Mouse (Mus musculus) embryonic fibroblast, embryonic 13.5 days (primary cell): Measurements from ENCODE around the gene Gm19668. TPM values are rescaled to one million over a fixed set of nuclear protein-coding genes. Genes with fewer than 3 reads are reported as not detected.
"Not testable (repeated sequence)": the region's sequence is repeated elsewhere in the genome, so short reads cannot be mapped to it uniquely, and the experiment has no call there.

ENCODE experiments used
- H3K27ac ChIP-seq: 2 replicates; pipeline ENCODE4 v1.5.1; 2012; ENCODE audit warnings: low read length, control low read depth, inconsistent platforms; ENCODE audit not compliant: insufficient read depth
- H3K4me1 ChIP-seq: 2 replicates; pipeline ENCODE4 v1.6.1; 2011; ENCODE audit warnings: low read length; ENCODE audit not compliant: control insufficient read depth, insufficient read depth
- H3K4me3 ChIP-seq: 2 replicates; pipeline ENCODE4 v1.5.1; 2011; ENCODE audit warnings: mild to moderate bottlenecking, control low read depth, low read length; ENCODE audit not compliant: insufficient read depth
- CTCF ChIP-seq: IDR thresholded peaks from 2 replicates; pipeline ENCODE4 v1.5.1; 2011; ENCODE audit warnings: mild to moderate bottlenecking, control low read depth, low read length, moderate library complexity, borderline replicate concordance; ENCODE audit not compliant: insufficient read depth
- POLR2A ChIP-seq: IDR thresholded peaks from 2 replicates; pipeline ENCODE4 v1.6.1; 2011; ENCODE audit warnings: low read depth, mild to moderate bottlenecking, control low read depth, low read length, moderate library complexity
- polyA plus RNA-seq: library from polyadenylated mRNA; stranded (reverse); fragments of >200 nt; gene quantifications from 2 replicates; pipeline ENCODE4 v1.2.4, GENCODE M21; 2011; ENCODE audit warnings: low read depth; ENCODE audit not compliant: missing spikeins, insufficient read length

Gm19668 gene
- polyA plus RNA-seq, 1 experiment: not detected

DNA sequence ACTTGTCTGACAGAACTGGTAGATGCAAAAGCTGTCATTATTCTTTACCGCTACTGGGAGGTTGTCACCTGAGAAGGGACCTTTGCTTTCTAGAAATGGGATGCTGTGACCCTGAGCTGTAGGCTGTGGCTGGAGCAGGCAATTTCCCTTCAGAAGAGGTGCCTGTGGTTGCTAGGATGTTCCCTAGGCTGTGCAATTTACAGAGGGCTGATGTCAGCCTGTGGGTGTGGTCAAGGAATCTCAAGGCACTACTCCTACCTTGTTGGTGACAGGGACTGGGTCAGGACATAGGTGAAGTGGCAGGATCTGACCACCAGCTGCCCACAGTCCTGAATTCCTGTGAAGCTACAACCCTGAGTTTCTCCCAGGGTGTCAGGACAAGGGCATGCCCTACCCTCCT, 29.2 kb downstream of the Gm19668 start:
- no peaks in the 10 kb centered on the region for H3K4me1 ChIP-seq
- H3K4me3 ChIP-seq: no peak overlapping the region
- H3K27ac ChIP-seq: no peak overlapping the region
- TF ChIP-seq CTCF (no peak), POLR2A (no peak)

GRCm38 (mm10) chr10:77759582-77759981, 39.4 kb downstream of the Gm19668 start, which contains the start of gene Gm3233:
Gene Gm3233, minus strand, starts transcription at chr10:77759682.
- H3K4me1 ChIP-seq, H3K4me3 ChIP-seq, H3K27ac ChIP-seq: not testable (repeated sequence)

GRCm38 (mm10) chr10:77753448-77753847, 45.5 kb downstream of the Gm19668 start:
- no peak overlapping the region for H3K27ac ChIP-seq
- H3K4me1 ChIP-seq: no peaks in the 10 kb centered on the region
- no peak overlapping the region for H3K4me3 ChIP-seq
- TF ChIP-seq CTCF: no peak

GRCm38 (mm10) chr10:77752312-77752711, 46.6 kb downstream of the Gm19668 start:
- not testable (repeated sequence) for H3K27ac ChIP-seq, H3K4me3 ChIP-seq, H3K4me1 ChIP-seq

DNA sequence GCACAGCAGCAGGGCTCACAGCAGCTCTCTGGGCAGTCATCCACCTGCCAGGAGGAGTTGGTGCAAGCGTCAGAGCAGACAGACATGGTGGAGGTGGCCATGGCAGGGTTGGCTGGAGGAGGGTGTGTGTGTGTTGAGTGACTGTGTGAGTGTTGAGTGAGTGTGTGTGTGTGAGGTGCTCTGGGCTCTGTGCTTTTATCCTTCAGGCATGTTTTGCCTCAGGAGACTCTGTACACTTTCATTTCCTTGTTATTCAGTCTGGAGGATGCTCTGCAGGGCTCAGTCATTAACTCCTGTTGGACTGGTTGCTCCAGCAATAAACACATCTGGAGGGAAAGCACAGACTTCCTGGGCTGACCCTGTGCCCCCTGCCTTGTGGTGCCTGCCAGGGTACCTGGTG, 47.7 kb downstream of the Gm19668 start, which contains the start of gene Gm9736:
TSS of gene Gm9736 (minus strand) at position 101 of the 400 bp plus-strand sequence.
- H3K27ac ChIP-seq, H3K4me1 ChIP-seq, H3K4me3 ChIP-seq: not testable (repeated sequence)

GRCm38 (mm10) chr10:77750686-77751085, 48.2 kb downstream of the Gm19668 start:
- not testable (repeated sequence) for H3K27ac ChIP-seq, H3K4me3 ChIP-seq, H3K4me1 ChIP-seq

Other genes starting within 250 kb of the Gm19668 start
- 138 and 151 TPM in 2 replicates for gene Pttg1ip, start 217.4 kb downstream of the Gm19668 start, polyA plus RNA-seq
- gene Sumo3, start 193.0 kb downstream of the Gm19668 start, polyA plus RNA-seq: 130 and 167 TPM in 2 replicates
- gene Gm49325, start 192.9 kb downstream of the Gm19668 start, polyA plus RNA-seq: 31.7 and 53.4 TPM in 2 replicates
- gene Ube2g2, start 176.9 kb downstream of the Gm19668 start, polyA plus RNA-seq: 62.1 and 63.8 TPM in 2 replicates
- not detected in 2 replicates for gene Tspear, start 112.6 kb downstream of the Gm19668 start, polyA plus RNA-seq
- not detected in 2 replicates for gene Gm19402, start 108.4 kb downstream of the Gm19668 start, polyA plus RNA-seq
- not detected in 2 replicates for gene Gm9508, start 101.9 kb downstream of the Gm19668 start, polyA plus RNA-seq
- gene Gm10272, start 92.5 kb downstream of the Gm19668 start, polyA plus RNA-seq: not detected in 2 replicates
- not detected in 2 replicates for gene Gm10024, start 87.7 kb downstream of the Gm19668 start, polyA plus RNA-seq
- not detected in 2 replicates for gene Gm10142, start 83.3 kb downstream of the Gm19668 start, polyA plus RNA-seq
- not detected in 2 replicates for gene Krtap12-1, start 78.5 kb downstream of the Gm19668 start, polyA plus RNA-seq
- not detected in 2 replicates for gene Gm10100, start 72.6 kb downstream of the Gm19668 start, polyA plus RNA-seq
- gene Gm18596, start 56.5 kb downstream of the Gm19668 start, polyA plus RNA-seq: not detected in 2 replicates
- not detected in 2 replicates for gene Gm9736, start 47.8 kb downstream of the Gm19668 start, polyA plus RNA-seq
- gene Gm3233, start 39.5 kb downstream of the Gm19668 start, polyA plus RNA-seq: not detected in 2 replicates
- not detected in 2 replicates for gene Gm3238, start 27.8 kb downstream of the Gm19668 start, polyA plus RNA-seq
- not detected in 2 replicates for gene Gm7138, start 22.2 kb downstream of the Gm19668 start, polyA plus RNA-seq
- gene Gm3250, start 16.6 kb downstream of the Gm19668 start, polyA plus RNA-seq: not detected in 2 replicates
- not detected in 2 replicates for gene Gm7137, start 10.9 kb downstream of the Gm19668 start, polyA plus RNA-seq
- not detected in 2 replicates for gene Gm9639, start 4.1 kb downstream of the Gm19668 start, polyA plus RNA-seq
- gene Gm9507, start 12.7 kb upstream of the Gm19668 start, polyA plus RNA-seq: not detected in 2 replicates
- gene Gm2696, start 15.5 kb upstream of the Gm19668 start, polyA plus RNA-seq: not detected in 2 replicates
- gene Krtap10-4, start 28.0 kb upstream of the Gm19668 start, polyA plus RNA-seq: not detected in 2 replicates
- not detected in 2 replicates for gene Krtap10-10, start 36.8 kb upstream of the Gm19668 start, polyA plus RNA-seq
- not detected in 2 replicates for gene Gm36176, start 47.7 kb upstream of the Gm19668 start, polyA plus RNA-seq
- not detected in 2 replicates for gene Gm10318, start 53.7 kb upstream of the Gm19668 start, polyA plus RNA-seq
- not detected in 2 replicates for gene Gm3285, start 62.8 kb upstream of the Gm19668 start, polyA plus RNA-seq
- gene Lrrc3, start 103.4 kb upstream of the Gm19668 start, polyA plus RNA-seq: 1.8 and 1.9 TPM in 2 replicates
- not detected in 2 replicates for gene Trpm2, start 171.4 kb upstream of the Gm19668 start, polyA plus RNA-seq
- gene 1810043G02Rik, start 179.4 kb upstream of the Gm19668 start, polyA plus RNA-seq: 10.5 and 11.9 TPM in 2 replicates
- gene Pfkl, start 210.9 kb upstream of the Gm19668 start, polyA plus RNA-seq: 46.8 and 59.8 TPM in 2 replicates
- 0.45 and 1.6 TPM in 2 replicates for gene Dnmt3l, start 242.8 kb upstream of the Gm19668 start, polyA plus RNA-seq
- gene Aire, start 244.5 kb upstream of the Gm19668 start, polyA plus RNA-seq: not detected in 2 replicates